Mouse (Mus musculus) effector memory CD4-positive, alpha-beta T cell, adult 5 months (primary cell): ENCODE measurements around the gene Slc17a3. TPM values are rescaled to one million over a fixed set of nuclear protein-coding genes. Genes with fewer than 3 reads are reported as not detected.

Experiments used
- polyA plus RNA-seq: library from polyadenylated mRNA; unstranded; fragments of 100-300 nt; shearing (Covaris generic); gene quantifications from one replicate; pipeline ENCODE4 v1.2.1, GENCODE M21; 2017

Slc17a3 gene
- polyA plus RNA-seq: not detected

GRCm38 (mm10) chr13:23839308-23839707 lies at the start of gene Slc17a3:
Slc17a3 (plus strand) TSS chr13:23839434.

DNA sequence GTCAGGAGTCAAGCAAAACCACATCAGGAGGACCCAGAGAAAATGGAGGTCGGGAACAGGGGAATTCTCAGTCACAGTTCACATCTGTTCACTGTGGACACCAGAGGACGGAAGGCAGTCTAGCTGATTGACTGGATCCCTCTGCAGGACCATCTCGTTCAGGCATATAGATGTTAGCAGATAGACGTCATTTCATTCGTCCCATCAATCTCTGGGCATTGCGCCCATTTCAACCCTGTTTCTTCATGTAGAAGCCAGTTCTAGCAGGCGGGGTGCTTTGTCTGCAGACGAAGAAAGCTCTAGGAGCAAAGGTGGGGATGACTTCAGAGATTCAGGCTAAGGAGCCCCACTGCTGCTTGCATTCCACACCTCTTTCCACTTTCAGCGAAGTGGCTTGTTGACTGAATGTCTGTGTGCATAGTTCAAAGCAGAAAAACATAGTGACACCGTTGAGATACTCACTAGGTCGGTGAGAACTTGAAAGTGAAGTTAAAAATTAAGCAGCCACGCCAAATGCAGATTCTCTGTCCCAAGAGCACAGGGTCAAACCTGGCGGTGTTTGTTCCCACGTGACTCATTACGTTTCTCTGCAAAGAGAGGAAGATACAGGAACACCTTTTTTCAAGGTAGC lies 32.7 kb upstream of the Slc17a3 start, which contains the start of gene Slc17a2:
Gene Slc17a2, plus strand, starts transcription at position 572 of the 631 bp plus-strand sequence.

GRCm38 (mm10) chr13:23867405-23867804 lies 28.2 kb downstream of the Slc17a3 start, which contains the start of gene Slc17a1:
Slc17a1 (plus strand) TSS chr13:23867750.

Other genes with a start within 250 kb of the Slc17a3 start
- gene Hist1h2be, start 218.3 kb upstream of the Slc17a3 start, polyA plus RNA-seq: 2.0 TPM
- 4.4 TPM for gene Hist1h1e, start 216.9 kb upstream of the Slc17a3 start, polyA plus RNA-seq
- 0.29 TPM for gene Hist1h2ac, start 155.5 kb upstream of the Slc17a3 start, polyA plus RNA-seq
- gene Hist1h2bc, start 155.2 kb upstream of the Slc17a3 start, polyA plus RNA-seq: 10.1 TPM
- gene Hist1h1t, start 143.6 kb upstream of the Slc17a3 start, polyA plus RNA-seq: not detected
- gene Hist1h4c, start 141.0 kb upstream of the Slc17a3 start, polyA plus RNA-seq: 4.5 TPM
- 0.79 TPM for gene Hfe, start 128.6 kb upstream of the Slc17a3 start, polyA plus RNA-seq
- gene Hist1h1c, start 100.6 kb upstream of the Slc17a3 start, polyA plus RNA-seq: 34.3 TPM
- gene Hist1h3c, start 93.8 kb upstream of the Slc17a3 start, polyA plus RNA-seq: not detected
- not detected for gene Hist1h2bb, start 92.7 kb upstream of the Slc17a3 start, polyA plus RNA-seq
- not detected for gene Hist1h2ab, start 88.3 kb upstream of the Slc17a3 start, polyA plus RNA-seq
- not detected for gene Hist1h3b, start 87.2 kb upstream of the Slc17a3 start, polyA plus RNA-seq
- 6.6 TPM for gene Hist1h4b, start 82.4 kb upstream of the Slc17a3 start, polyA plus RNA-seq
- gene Hist1h4a, start 78.2 kb upstream of the Slc17a3 start, polyA plus RNA-seq: not detected
- 3.8 TPM for gene Hist1h3a, start 77.0 kb upstream of the Slc17a3 start, polyA plus RNA-seq
- not detected for gene Hist1h1a, start 75.8 kb upstream of the Slc17a3 start, polyA plus RNA-seq
- not detected for gene Trim38, start 69.5 kb upstream of the Slc17a3 start, polyA plus RNA-seq
- gene Slc17a2, start 32.4 kb upstream of the Slc17a3 start, polyA plus RNA-seq: not detected
- not detected for gene Slc17a1, start 28.3 kb downstream of the Slc17a3 start, polyA plus RNA-seq
- gene Slc17a4, start 75.6 kb downstream of the Slc17a3 start, polyA plus RNA-seq: not detected
- not detected for gene Hist1h2ba, start 94.7 kb downstream of the Slc17a3 start, polyA plus RNA-seq
- gene Hist1h2aa, start 95.0 kb downstream of the Slc17a3 start, polyA plus RNA-seq: not detected
- gene Scgn, start 151.8 kb downstream of the Slc17a3 start, polyA plus RNA-seq: not detected